Mouse (Mus musculus) WW6 (cell line): ENCODE measurements at regions not wholly inside any gene's neighbourhood (a gene's known extent, or its start where the extent isn't known, plus 50 kb on each side); places are given as distances from the start of the nearest gene placed in this dataset.

Experiments used
- DNase-seq: peaks from one replicate; pipeline ENCODE4 v3.0.0-alpha.2; 2013; ENCODE audit warnings: low read depth, low spot score

DNA sequence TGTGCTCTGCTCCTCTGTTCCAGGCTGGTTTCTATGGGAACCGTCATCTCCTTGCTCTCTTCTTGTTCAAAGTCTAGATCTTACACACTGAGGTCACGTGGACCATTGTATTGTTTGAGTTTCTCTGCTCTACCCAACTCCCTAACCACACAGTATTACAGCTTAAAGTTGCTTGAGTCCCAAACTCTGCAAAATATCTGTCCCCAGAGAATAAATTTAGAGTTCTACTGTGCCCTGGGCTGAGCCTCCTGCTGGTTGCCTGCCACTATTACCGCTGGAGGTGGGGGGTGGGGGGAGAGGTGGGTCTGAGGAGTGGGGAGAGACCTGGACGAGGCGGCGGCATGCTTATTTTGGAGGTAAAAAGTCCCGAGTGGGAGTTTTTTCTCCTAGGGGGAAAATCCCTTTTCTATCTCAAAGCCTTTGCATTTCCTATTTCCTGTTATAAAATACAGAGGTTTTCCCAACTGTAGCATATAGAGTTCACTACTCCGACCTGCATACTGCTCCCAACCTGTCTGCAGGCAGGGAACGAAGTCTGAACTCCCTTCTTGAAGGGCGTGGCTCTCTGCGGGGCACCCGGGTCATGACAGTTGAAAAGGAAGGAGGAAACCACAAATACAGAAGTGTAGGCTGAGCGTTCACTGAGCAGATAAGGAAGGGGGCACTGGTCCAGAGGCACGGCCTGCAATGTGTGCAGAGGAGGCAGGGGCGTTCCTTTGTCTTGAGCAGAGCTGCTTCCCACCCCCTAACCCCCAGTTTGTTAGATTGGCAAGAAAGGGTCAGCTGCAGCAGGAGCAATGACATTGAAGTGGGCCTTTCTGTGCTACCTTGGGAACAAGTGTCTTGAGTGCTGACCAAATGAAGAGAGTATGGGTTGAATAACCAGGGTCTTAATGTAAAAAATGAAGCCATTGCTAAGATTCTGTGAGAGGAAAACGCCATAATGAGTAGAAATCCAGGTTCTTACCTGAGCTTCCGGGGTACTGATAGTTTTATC, 188.7 kb downstream of the Akap7 start:
- DNase-seq = no peak

- DNase-seq = no peak
These were observed 187.0 kb upstream of the Arg1 start for GRCm38 (mm10) chr10:25114316-25114715.

GRCm38 (mm10) chr10:25112449-25113171, 185.3 kb upstream of the Arg1 start:
- DNase-seq = no peak

- no peak for DNase-seq
These were observed 184.5 kb upstream of the Arg1 start for GRCm38 (mm10) chr10:25111636-25112422.

DNA sequence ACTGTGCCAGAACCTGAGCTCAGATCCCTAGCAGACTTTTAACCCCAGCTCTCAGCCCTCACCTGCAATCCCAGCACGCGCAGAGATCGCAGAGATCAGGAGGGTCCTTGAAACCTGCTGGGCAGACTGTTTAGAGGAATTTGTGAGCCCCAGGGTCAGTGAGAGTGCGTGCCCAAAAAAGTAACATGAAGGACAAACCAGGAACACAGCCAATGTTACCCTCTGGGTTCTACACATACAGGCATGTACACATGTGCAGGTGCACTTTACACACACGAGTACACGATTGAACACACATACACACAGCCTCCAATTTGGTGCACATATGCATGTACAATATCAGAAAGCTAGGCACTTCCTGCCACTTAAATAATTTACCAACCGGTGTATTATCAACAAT, 183.9 kb upstream of the Arg1 start:
- no peak for DNase-seq

- DNase-seq = no peak
These were observed 170.8 kb upstream of the Arg1 start for GRCm38 (mm10) chr10:25098070-25098469.

DNA sequence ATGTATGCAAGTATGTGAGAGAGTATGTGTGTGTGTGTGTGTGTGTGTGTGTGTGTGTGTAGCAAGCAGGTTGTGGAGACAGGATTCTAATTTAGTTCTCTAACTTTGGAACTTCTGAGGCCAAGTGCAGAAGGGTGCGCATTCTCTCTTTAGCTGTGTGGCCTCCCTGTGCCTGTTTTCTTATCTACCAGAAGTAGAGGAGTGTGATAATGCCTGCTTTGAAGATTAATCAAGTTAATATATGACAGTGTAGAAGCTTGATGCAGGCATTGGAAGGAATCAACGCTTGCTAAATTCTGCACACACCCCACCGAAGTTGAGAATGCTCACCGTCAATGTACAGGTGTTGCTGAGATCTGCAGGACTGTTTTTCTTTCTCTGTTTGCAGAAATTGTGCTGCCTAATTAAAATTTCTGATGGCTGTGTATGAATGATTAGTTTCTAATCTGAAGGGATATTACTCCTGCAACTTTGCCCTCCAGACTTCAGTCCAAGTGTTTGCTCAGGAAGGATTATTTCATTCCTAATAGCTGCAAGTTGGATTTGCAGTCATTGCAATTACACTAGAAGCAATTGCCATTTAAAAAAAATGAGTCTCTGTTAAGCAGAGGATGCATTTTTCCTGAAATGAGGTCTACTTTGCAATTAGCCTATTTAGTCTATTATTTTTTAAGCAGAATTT, 162.6 kb upstream of the Arg1 start:
- no peak for DNase-seq

- no peak for DNase-seq
These were observed 159.5 kb upstream of the Arg1 start for GRCm38 (mm10) chr10:25086745-25087144.

DNA sequence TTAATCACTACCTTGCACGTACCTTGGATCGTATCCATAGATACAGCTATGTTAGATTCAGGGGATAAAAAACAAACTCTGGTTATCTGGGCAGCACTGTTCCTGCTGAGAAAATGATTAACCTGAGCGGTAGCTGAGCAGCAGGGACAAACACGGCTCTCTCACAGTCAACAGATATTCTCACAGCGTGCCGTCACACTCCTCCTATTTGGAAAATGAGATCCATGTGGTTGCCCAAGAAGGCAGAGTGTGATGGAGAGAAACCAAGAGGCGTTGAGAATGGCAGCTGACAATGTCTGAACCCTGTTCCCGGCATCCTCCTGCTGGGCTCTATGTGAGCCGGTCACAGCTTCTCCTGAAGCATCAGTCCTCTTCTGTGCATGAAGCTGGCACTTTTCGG, 155.6 kb upstream of the Arg1 start:
- DNase-seq = no peak

- no peak for DNase-seq
These were observed 145.3 kb upstream of the Arg1 start for GRCm38 (mm10) chr10:25072617-25073016.

- DNase-seq = no peak
These were observed 141.0 kb upstream of the Arg1 start for GRCm38 (mm10) chr10:25068301-25068700.

DNA sequence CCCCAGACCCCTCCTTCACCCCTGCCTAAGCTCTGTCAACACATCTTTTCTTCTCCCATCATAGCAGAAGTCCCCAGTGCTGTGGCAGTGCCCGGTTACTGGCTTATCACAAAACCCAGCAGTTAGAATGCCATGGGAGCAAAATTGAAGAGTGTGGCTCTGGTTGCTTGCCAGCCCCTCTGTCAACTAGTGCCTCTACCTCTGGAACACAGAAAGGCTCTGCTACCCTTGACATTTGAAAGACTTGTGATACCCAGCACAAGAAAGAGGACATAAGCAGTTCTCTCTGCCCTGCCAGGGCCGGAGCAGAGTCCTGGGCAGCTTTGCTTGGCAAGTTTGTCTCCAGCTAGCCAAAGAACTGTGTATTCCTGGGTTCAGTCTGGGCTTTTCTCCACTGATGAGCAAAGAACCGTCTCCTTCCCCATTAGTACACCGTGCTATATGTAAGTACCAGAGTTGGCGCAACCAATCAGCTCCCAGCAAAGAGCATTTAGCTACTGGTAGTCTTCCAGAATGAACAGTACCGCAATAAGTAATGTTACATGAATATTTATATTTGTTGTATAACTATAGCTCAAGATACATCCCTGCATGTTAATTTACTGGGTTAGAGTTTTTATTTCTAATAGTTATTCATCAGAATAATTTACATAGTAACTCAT, 137.5 kb upstream of the Arg1 start:
- DNase-seq = no peak

DNA sequence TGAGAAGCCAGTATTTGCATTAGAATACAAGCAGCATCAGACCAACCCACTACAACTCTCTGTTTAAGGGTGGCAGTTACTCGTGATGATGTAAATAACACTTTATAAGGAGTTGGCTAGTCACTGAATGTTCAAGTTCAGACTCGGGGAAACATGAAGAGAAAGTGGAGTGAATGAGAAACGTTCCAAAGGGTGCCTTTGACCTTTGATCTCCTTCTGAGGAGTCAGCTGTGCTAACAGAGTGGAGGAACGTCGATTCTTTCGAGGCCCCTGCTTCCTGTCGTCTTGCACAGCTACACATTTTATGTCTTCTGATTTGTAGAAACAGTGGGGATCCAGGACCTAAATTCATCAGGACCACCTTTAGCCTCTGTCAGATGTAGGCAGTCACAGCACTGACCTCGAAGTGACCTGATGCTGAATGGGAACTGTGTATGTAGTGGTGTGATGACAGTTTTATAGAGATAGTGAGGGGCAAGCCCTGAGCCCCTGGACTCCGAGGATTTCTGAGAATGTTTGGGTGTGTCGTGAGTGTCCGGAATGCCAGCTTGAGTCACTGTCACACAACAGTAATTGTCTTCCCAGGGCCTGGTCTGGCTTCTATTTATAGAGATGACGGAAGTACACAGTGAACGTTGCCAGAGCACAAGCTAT, 134.2 kb upstream of the Arg1 start:
- no peak for DNase-seq

- no peak for DNase-seq
These were observed 131.4 kb upstream of the Arg1 start for GRCm38 (mm10) chr10:25058694-25059093.

GRCm38 (mm10) chr10:25051998-25052397, 124.7 kb upstream of the Arg1 start:
- no peak for DNase-seq

DNA sequence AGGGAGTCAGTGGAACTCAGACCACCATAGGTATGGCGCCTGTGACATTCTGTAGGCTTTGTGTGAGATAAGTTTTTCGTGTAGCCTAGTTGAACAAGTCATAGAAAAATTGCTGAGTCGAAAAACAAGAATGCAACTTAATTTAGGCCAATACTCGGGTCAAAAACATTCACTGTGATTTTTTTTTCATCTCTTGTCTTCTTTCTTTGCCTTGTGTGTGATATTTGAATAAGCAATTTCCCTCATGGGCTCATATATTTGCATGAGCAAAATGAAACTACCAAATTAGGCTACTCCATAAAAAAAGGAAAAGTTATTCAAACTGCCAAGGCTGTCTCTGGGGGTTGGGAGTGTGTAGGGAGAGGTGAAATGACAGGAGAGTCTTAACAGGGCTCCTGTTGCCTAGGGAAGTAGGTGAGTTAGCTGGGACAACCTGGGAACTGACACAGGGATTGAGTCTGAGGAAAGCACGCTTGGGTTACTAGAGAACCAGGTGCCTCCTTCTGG, 124.1 kb upstream of the Arg1 start:
- DNase-seq = no peak

GRCm38 (mm10) chr10:25041221-25041620, 113.9 kb upstream of the Arg1 start:
- DNase-seq = no peak

GRCm38 (mm10) chr10:25039926-25040325, 112.6 kb upstream of the Arg1 start:
- no peak for DNase-seq

DNA sequence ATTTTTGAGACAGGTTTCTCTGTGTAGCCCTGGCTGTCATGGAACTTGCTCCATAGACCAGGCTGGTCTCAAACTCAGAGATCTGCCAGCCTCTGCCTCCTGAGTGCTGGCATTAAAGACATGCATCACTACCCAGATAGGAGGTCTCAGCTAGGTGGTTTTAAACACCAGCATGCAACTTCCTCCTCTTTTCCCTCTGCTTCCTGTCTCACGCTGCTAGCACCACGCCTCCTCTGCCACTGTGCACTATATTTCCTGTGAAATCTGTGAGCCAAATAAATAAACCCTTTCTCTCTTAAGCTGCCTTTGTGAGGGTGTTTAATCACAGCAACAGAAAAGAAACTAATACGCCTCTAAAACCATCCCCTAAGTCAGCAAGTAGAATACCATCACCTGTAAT, 109.6 kb upstream of the Arg1 start:
- no peak for DNase-seq

DNA sequence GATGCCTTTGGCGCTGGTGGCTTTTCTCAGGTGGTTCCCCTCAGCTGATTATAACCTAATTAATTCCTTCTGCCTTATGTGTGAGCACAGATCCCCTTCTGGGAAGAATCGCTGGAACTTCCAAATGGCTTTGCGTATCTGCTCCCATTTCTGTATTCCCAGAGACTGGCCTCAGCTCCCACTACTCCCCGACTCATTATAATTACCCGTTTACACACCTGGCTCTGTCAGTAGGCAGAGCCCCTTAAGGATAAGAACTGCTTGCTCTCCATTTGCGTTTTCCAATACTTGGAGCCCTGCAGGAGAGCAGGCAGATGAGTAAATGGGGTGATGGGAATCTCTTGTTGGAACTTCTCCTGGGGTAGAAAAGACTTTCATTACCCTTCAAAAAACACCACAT, 108.1 kb upstream of the Arg1 start:
- no peak for DNase-seq
